Mouse (Mus musculus) NIH3T3 (cell line): ENCODE results near the gene Gli1.
"Not testable (repeated sequence)": the region's sequence is repeated elsewhere in the genome, so short reads cannot be mapped to it uniquely, and the experiment has no call there.

Source experiments
- DNase-seq: peaks from one replicate; pipeline ENCODE4 v3.0.0-alpha.2; 2012; ENCODE audit warnings: low read depth

Gene Gli1

GRCm38 (mm10) chr10:127322178-127322577, 19.6 kb downstream of the Gli1 start:
- no peak for DNase-seq

GRCm38 (mm10) chr10:127321621-127322020, 20.2 kb downstream of the Gli1 start, which contains the start of gene Arhgap9:
Gene Arhgap9 (plus strand): TSS chr10:127321964.
- DNase-seq, result no peak

DNA sequence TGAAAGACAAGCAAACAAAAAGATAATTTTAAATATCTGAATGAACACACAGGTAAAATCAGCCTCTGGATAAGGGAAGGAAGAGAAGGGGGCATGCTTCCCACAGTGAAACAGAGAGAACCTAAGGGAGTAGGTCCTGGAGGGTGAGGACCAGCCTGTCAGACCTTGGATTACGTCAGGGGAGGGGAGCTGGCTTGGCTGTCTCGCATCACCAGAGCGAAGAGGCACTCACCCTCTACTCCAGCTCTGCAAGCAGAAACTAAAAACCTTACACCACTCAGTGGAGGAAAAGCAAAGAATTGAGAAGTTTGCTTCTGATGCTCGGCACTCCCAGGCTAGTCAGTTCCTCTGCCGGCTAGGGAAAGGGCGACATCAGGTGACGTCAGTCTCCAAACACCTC, 21.8 kb downstream of the Gli1 start:
- no peak for DNase-seq

- no peak for DNase-seq
These were observed 23.8 kb downstream of the Gli1 start for GRCm38 (mm10) chr10:127318009-127318408.

GRCm38 (mm10) chr10:127317277-127317676, 24.5 kb downstream of the Gli1 start:
- DNase-seq, result no peak

DNA sequence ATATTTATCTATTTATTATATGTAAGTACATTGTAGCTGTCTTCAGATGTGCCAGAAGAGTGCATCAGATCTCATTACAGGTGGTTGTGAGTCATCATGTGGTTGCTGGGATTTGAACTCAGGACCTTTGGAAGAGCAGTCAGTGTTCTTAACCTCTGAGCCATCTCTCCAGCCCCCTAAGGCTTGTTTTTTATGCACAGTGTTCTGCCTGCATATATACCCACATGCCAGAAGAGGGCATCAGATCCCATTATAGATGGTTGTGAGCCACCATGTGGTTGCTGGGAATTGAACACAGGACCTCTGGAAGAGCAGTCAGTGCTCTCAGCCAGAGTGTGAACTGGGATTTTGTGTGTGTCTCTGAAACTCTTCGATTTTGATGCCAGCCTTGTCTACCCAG, 26.8 kb downstream of the Gli1 start:
- not testable (repeated sequence) for DNase-seq

DNA sequence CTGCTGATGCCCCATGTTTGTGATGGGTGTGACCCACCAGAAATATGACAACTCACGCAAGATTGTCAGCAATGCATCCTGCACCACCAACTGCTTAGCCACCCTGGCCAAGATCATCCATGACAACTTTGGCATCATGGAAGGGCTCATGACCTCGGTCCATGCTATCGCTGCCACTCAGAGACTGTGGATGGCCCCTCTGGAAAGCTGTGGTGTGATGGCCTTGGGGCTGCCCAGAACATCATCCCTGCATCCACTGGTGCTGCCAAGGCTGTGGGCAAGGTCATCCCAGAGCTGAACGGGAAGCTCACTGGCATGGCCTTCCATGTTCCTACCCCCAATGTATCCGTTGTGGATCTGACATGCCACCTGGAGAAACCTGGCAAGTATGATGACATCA, 28.3 kb downstream of the Gli1 start:
- not testable (repeated sequence) for DNase-seq

DNA sequence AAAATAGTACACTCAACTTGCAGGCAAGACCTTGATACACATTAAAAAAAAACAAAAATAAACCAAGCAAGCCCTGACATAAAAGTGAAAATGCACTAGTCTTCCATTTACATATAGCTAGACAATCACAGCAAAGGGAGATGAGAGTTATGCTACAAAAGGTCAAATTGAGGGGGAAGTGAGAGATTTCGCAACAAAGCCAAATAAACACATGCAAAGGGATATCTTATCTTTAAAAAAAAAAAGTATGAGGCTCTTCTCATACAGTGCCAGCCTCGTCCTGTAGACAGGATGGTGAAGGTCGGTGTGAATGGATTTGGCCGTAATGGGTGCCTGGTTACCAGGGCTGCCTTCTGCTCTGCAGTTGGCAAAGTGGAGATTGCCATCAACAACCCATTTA, 28.9 kb downstream of the Gli1 start:
- DNase-seq, result no peak

DNA sequence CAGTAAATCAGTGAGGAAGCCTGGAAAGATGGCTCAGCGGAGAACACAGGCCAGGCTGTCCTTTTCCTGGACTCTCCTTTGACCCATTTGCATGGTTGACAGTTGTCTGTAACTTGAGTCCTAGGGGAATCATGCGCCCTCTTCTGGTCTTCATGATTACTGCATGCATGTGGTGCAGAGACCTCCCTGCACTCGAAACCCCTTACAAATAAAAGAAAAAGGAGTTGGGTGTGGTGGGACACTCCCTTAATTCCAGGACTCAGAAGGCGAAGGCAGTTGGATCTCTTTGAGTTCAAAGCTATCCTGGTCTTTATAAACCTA, 29.5 kb downstream of the Gli1 start:
- DNase-seq, result peak; percentile 92

GRCm38 (mm10) chr10:127311476-127312355, 30.1 kb downstream of the Gli1 start, which contains the start of gene Mars:
Gene Mars (minus strand): TSS chr10:127311786.
- DNase-seq, result peak; percentile 97

DNA sequence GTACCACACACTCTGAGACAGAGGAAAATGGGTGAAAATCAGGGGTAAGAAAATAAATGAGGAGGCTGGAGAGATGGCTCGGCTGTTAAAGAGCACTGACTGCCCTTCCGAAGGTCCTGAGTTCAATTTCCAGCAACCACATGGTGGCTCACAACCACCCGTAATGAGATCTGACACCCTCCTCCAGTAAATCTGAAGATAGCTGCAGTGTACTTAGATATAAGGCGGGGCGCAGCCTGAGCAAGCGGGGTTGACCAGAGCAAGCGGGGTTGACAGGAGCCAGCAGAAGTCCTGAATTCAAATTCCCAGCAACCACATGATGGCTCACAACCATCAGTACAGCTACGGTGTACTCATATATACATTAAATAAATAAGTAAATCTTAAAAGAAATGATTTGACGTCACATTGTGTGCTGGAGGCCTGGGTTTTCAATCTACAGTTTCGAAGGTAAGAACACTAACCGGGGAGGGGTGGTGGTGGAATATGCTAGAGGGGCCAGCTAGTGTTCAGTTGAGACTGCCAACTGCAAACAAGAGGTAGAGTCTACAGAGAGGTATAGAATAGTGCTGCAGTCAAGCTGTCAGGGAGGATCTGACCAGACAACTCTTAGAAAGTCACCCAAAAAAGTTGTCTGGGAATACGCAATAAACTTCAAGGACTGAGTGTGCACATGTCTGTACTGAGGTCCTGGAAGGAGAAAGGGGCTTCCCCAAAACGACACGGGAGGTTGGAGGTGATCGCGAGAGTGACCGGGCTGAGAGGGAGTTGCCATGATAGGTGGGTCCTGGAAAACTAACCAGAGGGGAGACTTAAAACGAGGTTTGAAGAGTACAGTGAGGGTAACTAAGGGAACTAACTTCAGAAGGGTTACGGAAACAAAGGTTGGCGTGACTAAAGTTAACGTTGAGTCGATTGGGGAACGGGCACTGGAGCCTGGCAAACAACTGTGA, 31.0 kb downstream of the Gli1 start:
- DNase-seq, result no peak

GRCm38 (mm10) chr10:127309167-127309566, 32.6 kb downstream of the Gli1 start:
- not testable (repeated sequence) for DNase-seq

DNA sequence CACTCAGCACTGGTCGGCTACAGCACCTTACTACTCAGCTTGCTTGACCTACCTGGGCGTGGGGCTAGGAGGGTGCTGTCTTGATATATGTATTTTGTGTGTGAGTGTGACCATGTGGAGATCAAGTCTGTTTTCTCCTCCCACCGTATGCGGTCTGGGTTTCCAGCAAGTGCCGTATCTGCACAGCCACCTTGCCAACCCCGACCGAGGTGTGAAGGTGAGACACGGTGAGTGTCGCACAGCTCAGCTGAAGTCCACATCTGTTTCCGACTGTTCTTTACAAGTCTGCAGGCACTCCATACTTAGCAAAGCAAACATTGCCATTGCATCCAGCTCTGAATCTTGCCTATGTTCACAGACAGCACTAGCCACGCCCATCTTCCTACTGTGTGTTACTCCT, 38.6 kb downstream of the Gli1 start:
- no peak for DNase-seq

GRCm38 (mm10) chr10:127300361-127300760, 41.4 kb downstream of the Gli1 start:
- no peak for DNase-seq

DNA sequence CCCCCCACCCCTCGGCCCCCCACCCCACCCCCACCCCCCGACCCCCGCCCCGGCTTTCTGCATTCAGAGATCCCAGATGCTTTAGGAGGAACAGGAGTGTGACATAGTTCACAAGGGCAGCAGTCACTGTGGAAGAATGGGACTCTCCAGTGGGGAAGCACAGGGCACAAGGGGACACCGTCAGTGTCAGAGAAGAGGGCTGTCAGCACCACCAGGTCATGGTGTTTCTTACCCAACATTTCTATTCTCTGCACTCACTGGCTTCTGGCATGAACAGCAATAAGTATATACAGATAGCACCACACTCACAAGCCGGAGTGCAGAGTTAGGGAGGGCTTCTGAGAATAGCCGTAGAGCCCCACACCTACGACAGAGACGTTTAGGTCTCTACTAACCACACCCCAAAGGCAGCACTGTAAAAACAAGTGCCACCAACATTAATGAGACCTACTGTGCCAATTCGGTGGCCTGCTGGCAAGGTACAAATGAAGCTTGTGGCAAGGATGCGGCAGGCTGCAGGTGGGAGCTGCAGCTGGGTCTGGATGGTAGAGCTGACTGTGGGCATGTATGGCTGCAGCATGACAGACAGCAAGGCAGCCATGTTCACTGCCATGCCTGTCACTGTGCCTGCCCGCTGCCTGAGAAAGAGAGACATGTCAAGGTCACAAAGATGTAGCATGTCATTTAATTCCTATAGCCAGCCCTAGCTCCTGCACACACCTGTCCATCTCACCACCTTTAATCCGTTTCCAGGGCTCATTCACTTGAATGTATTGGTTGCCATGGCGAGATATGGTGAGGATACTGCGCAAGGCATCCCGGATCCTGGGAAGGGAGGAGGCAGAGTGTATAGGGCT, 44.5 kb downstream of the Gli1 start:
- DNase-seq, result no peak

GRCm38 (mm10) chr10:127295986-127296794, 45.6 kb downstream of the Gli1 start:
- no peak for DNase-seq

GRCm38 (mm10) chr10:127294895-127295510, 46.8 kb downstream of the Gli1 start:
- DNase-seq, result no peak

DNA sequence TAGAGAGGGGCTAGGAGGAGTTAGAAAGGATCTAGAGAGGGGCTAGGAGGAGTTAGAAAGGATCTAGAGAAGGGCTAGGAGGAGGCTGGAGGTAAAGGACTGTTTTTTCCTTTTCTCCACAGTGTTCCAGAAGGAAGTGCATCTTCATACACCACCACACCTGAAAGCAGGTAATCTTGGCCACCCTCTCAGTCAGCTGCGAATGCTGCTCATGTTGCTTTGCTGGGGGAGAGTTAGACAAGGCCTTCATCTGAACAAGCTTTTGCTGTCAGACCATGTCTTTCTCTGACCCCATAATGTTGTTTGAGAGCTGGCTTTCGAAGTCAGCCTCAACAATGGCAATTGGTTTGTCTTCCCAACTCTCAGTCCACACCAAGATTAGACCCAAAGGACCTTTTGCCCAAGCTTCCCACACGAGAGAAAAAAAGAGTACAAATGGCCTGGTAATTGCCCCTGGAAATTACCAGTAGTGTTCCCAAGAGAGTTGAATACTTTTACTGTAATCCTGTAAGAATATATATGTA, 48.1 kb downstream of the Gli1 start:
- DNase-seq, result no peak

GRCm38 (mm10) chr10:127292987-127293538, 48.7 kb downstream of the Gli1 start:
- peak; percentile 64 for DNase-seq
